Mouse (Mus musculus): ENCODE results near the gene Ppil3.

The Ppil3 gene

GRCm38 (mm10) chr1:58409553-58410197, 35.6 kb downstream of the Ppil3 start:
- no peak for DNase-seq (ENCODE audit: low spot score)

GRCm38 (mm10) chr1:58408141-58408540, 37.1 kb downstream of the Ppil3 start:
- no peak for DNase-seq (ENCODE audit: low spot score)

- DNase-seq (ENCODE audit: low spot score): no peak
Measured at GRCm38 (mm10) chr1:58407321-58407720, 38.0 kb downstream of the Ppil3 start.

GRCm38 (mm10) chr1:58403745-58404144, 41.5 kb downstream of the Ppil3 start:
- DNase-seq (ENCODE audit: low spot score): no peak

- no peak for DNase-seq (ENCODE audit: low spot score)
Measured at GRCm38 (mm10) chr1:58401396-58401795, 43.9 kb downstream of the Ppil3 start.

- no peak for DNase-seq (ENCODE audit: low spot score)
Measured at GRCm38 (mm10) chr1:58397731-58398130, 47.6 kb downstream of the Ppil3 start.

GRCm38 (mm10) chr1:58396179-58396578, 49.1 kb downstream of the Ppil3 start:
- DNase-seq (ENCODE audit: low spot score): no peak

GRCm38 (mm10) chr1:58395341-58395740, 49.9 kb downstream of the Ppil3 start:
- no peak for DNase-seq (ENCODE audit: low spot score)

GRCm38 (mm10) chr1:58393284-58394195, 51.7 kb downstream of the Ppil3 start:
- peak; percentile 31 for DNase-seq (ENCODE audit: low spot score)

GRCm38 (mm10) chr1:58392652-58393283, 52.5 kb downstream of the Ppil3 start, which contains the start of gene Bzw1:
TSS of gene Bzw1 (plus strand) at chr1:58392898.
- DNase-seq (ENCODE audit: low spot score): peak; percentile 90

- DNase-seq (ENCODE audit: low spot score): no peak
Measured at GRCm38 (mm10) chr1:58392268-58392651, 53.0 kb downstream of the Ppil3 start.

- no peak for DNase-seq (ENCODE audit: low spot score)
Measured at GRCm38 (mm10) chr1:58391421-58392267, 53.6 kb downstream of the Ppil3 start.

- no peak for DNase-seq (ENCODE audit: low spot score)
Measured at GRCm38 (mm10) chr1:58382586-58383281, 62.6 kb downstream of the Ppil3 start.

Measured in ovary, postnatal 14 days (tissue).